Mouse (Mus musculus) limb, embryonic 11.5 days (tissue): ENCODE measurements at regions not wholly inside any gene's neighbourhood (a gene's known extent, or its start where the extent isn't known, plus 50 kb on each side); places are given as distances from the start of the nearest gene placed in this dataset.

Experiments used
- ATAC-seq: fragments of 200-750 bp; cut with Nextera tagmentation; 2 replicates; pipeline ENCODE4 v1.8.0; 2017; ENCODE audit warnings: low read depth; ENCODE audit not compliant: insufficient number of reproducible peaks, low FRiP score, low TSS enrichment
- DNase-seq: peaks from one replicate; pipeline ENCODE4 v3.0.0-alpha.2; 2015; ENCODE audit warnings: low spot score
- H3K27ac ChIP-seq: fragments of 300-500 bp; sonication (generic); replicated peaks from 2 replicates; pipeline ENCODE4 v1.5.1; 2014; ENCODE audit warnings: low read depth, mild to moderate bottlenecking, low read length
- H3K27me3 ChIP-seq: fragments of 300-500 bp; sonication (generic); 2 replicates; pipeline ENCODE4 v1.6.1; 2014; ENCODE audit warnings: mild to moderate bottlenecking, low read length, mixed read lengths; ENCODE audit not compliant: control insufficient read depth, insufficient read depth
- H3K36me3 ChIP-seq: fragments of 300-500 bp; sonication (generic); 2 replicates; pipeline ENCODE4 v1.6.1; 2014; ENCODE audit warnings: mild to moderate bottlenecking, low read length, moderate library complexity, mixed read lengths; ENCODE audit not compliant: control insufficient read depth, insufficient read depth
- H3K4me1 ChIP-seq: fragments of 300-500 bp; sonication (generic); 2 replicates; pipeline ENCODE4 v1.6.1; 2014; ENCODE audit warnings: low read length, mixed read lengths; ENCODE audit not compliant: control insufficient read depth, insufficient read depth
- H3K4me2 ChIP-seq: fragments of 300-500 bp; sonication (generic); 2 replicates; pipeline ENCODE4 v1.6.1; 2014; ENCODE audit warnings: low read depth, mild to moderate bottlenecking, moderate library complexity; ENCODE audit not compliant: severe bottlenecking
- H3K4me3 ChIP-seq: fragments of 300-500 bp; sonication (generic); 2 replicates; pipeline ENCODE4 v1.5.1; 2014; ENCODE audit warnings: low read depth, low read length
- H3K9ac ChIP-seq: fragments of 300-500 bp; sonication (generic); 2 replicates; pipeline ENCODE4 v1.6.1; 2014; ENCODE audit warnings: mild to moderate bottlenecking, low read length
- H3K9me3 ChIP-seq: fragments of 300-500 bp; sonication (generic); 2 replicates; pipeline ENCODE4 v1.6.1; 2016; ENCODE audit warnings: low read length; ENCODE audit not compliant: control insufficient read depth
- WGBS: fragments of 180-500 bp; shearing (Covaris S2); extraction: QIAGEN DNeasy Blood & Tissue Kit; methylation state at CpG from one replicate; pipeline ENCODE4 v1.1.7; 2014; 5-methylcytosine and 5-hydroxymethylcytosine counted together

GRCm38 (mm10) chr6:10970587-10971138 lies 936.6 kb downstream of the Ndufa4 start:
- DNase-seq, result peak; percentile 42
- Histone ChIP-seq H3K9ac (no peak overlapping the region), H3K27me3 (no peaks in the 10 kb centered on the region), H3K4me1 (no peaks in the 10 kb centered on the region), H3K36me3 (no peaks in the 10 kb centered on the region), H3K4me2 (0 out of 2 replicates have a peak overlapping the region, but pooled peaks have one; percentile 8), H3K9me3 (no peaks in the 10 kb centered on the region), H3K4me3 (no peak overlapping the region), H3K27ac (no peak overlapping the region)
- peak; percentile 62; the same call in 1 of the 2 replicates for ATAC-seq
- 24% methylated on average over 11 of the region's 11 CpGs for WGBS

- no peaks in the 10 kb centered on the region for H3K4me1 ChIP-seq
- no peaks in the 10 kb centered on the region for H3K9me3 ChIP-seq
- ATAC-seq (no peak), DNase-seq (peak; percentile 28)
- H3K4me3 ChIP-seq, result no peak overlapping the region
- no peak overlapping the region for H3K27ac ChIP-seq
- H3K36me3 ChIP-seq, result no peaks in the 10 kb centered on the region
- no peak overlapping the region for H3K9ac ChIP-seq
- no peak overlapping the region for H3K4me2 ChIP-seq
- H3K27me3 ChIP-seq, result no peaks in the 10 kb centered on the region
- 42% methylated on average over 7 of the region's 7 CpGs for WGBS
Observed at GRCm38 (mm10) chr6:10969841-10970536, 937.3 kb downstream of the Ndufa4 start.

GRCm38 (mm10) chr6:10943545-10943944 lies 963.8 kb downstream of the Ndufa4 start:
- DNase-seq, result no peak
- Histone ChIP-seq H3K4me1 (no peaks in the 10 kb centered on the region), H3K36me3 (no peaks in the 10 kb centered on the region), H3K9me3 (no peaks in the 10 kb centered on the region), H3K4me2 (no peak overlapping the region), H3K4me3 (no peak overlapping the region), H3K9ac (no peak overlapping the region), H3K27ac (no peak overlapping the region), H3K27me3 (no peaks in the 10 kb centered on the region)
- no peak for ATAC-seq
- 83% methylated on average over 1 of the region's 1 CpGs for WGBS

GRCm38 (mm10) chr6:10941470-10941869 lies 965.8 kb downstream of the Ndufa4 start:
- Histone ChIP-seq H3K4me1 (no peaks in the 10 kb centered on the region), H3K27ac (no peak overlapping the region), H3K4me2 (no peak overlapping the region), H3K9ac (no peak overlapping the region), H3K36me3 (no peaks in the 10 kb centered on the region), H3K9me3 (no peaks in the 10 kb centered on the region), H3K27me3 (no peaks in the 10 kb centered on the region), H3K4me3 (no peak overlapping the region)
- ATAC-seq (no peak), DNase-seq (no peak)
- 88% methylated on average over 3 of the region's 3 CpGs for WGBS
